In genomic region chr13:9276322-9276855, GRCm38 (mm10) we compare ENCODE assay signal across 8 mouse cellular contexts. TPM values are rescaled to one million over a fixed set of nuclear protein-coding genes. Genes with fewer than 3 reads are reported as not detected.
A peak's percentile ranks its signal among the peaks of the same experiment; 100 is the strongest.
DNase-seq lines count a peak whose midpoint lies in the region; ATAC-seq and TF ChIP-seq lines count a peak whose summit lies in the region.

TSS of gene Dip2c (plus strand) at chr13:9276528.

- H3K9me3 ChIP-seq in lung, embryonic 14.5 days (ENCODE audit: low read depth, low read length): no peaks in the 10 kb centered on the region

- TF ChIP-seq CTCF in lung, embryonic 14.5 days (IDR thresholded peaks at IDR 0.05; ENCODE audit: low read depth): peak; percentile 37
- TF ChIP-seq CTCF in thymus, adult 2 months (IDR thresholded peaks at IDR 0.05; ENCODE audit: borderline replicate concordance, control insufficient read depth, extremely low read depth, insufficient read depth, low read length, poor library complexity): no peak

- DNase-seq in ES-CJ7 (ENCODE audit: low read depth, low spot score): peak; percentile 83
- DNase-seq in cerebellum, adult 11-12 months: peak; percentile 92
- peak; percentile 86 for DNase-seq in forelimb bud, embryonic 11.5 days (ENCODE audit: low read depth, low spot score)
- peak; percentile 68 to 76 for DNase-seq in layer of hippocampus, adult 8-10 months (ENCODE audit: low spot score in 2 of 2)
- peak; percentile 95 for DNase-seq in lung, embryonic 14.5 days
- DNase-seq in ovary, adult 18-20 months (ENCODE audit: low spot score): peak; percentile 86
- DNase-seq in thymus, adult 2 months: peak; percentile 63

- H3K4me3 ChIP-seq in lung, embryonic 14.5 days (ENCODE audit: low read depth, low read length): peak within 1 kb of the TSS; percentile 93
- peak within 1 kb of the TSS; percentile 69 for H3K4me3 ChIP-seq in thymus, adult 2 months (ENCODE audit: control insufficient read depth, insufficient read depth, low read length)

- peak within 1 kb of the TSS; percentile 82 for H3K4me2 ChIP-seq in lung, embryonic 14.5 days

- under 1% methylated on average over 59 of the region's 67 CpGs for WGBS in lung, embryonic 14.5 days
- WGBS in thymus, adult 2 months: 1% methylated on average over 67 of the region's 67 CpGs

- H3K4me1 ChIP-seq in lung, embryonic 14.5 days (ENCODE audit: insufficient read depth): no peaks in the 10 kb centered on the region
- peaks cover 10% of the 10 kb centered on the region for H3K4me1 ChIP-seq in thymus, adult 2 months (replicated peaks; ENCODE audit: control insufficient read depth, insufficient read depth, low read length)

- H3K36me3 ChIP-seq in lung, embryonic 14.5 days (ENCODE audit: insufficient read depth): no peaks in the 10 kb centered on the region
- H3K36me3 ChIP-seq in thymus, adult 2 months (ENCODE audit: control insufficient read depth, insufficient read depth, low read length): no peaks in the 10 kb centered on the region

- no peaks in the 10 kb centered on the region for H3K27me3 ChIP-seq in lung, embryonic 14.5 days (ENCODE audit: insufficient read depth, low read length)
- no peaks in the 10 kb centered on the region; the same call in 1 of the 2 replicates for H3K27me3 ChIP-seq in thymus, adult 2 months (ENCODE audit: control insufficient read depth, insufficient read depth, low read length)

- H3K27ac ChIP-seq in lung, embryonic 14.5 days (ENCODE audit: low read depth): peak within 1 kb of the TSS; percentile 98
- no peak within 1 kb of the TSS for H3K27ac ChIP-seq in thymus, adult 2 months (ENCODE audit: control insufficient read depth, insufficient read depth, low read length)

- TF ChIP-seq POLR2A in thymus, adult 2 months (IDR thresholded peaks at IDR 0.05; ENCODE audit: control insufficient read depth, extremely low read depth, insufficient read depth, low read length, poor library complexity): 0 out of 2 replicates have a peak, but pooled peaks have one; percentile 30

- peak within 1 kb of the TSS; percentile 92 for H3K9ac ChIP-seq in lung, embryonic 14.5 days

- peak; percentile 93 to 96 for ATAC-seq in hematopoietic stem cell, adult 5-6 weeks (replicated peaks in 1 of 2; ENCODE audit: insufficient read depth in 1 of 2, low FRiP score in 2 of 2, low TSS enrichment in 1 of 2, low read depth in 1 of 2, poor library complexity in 2 of 2, severe bottlenecking in 2 of 2)
- peak; percentile 93 for ATAC-seq in lung, embryonic 14.5 days (ENCODE audit: insufficient read depth)

RNA-seq across cellular contexts. Expression of gene Dip2c, which starts in this region (rescaled TPM):
- 5.7 and 6.3 TPM in 2 replicates for total RNA-seq in hematopoietic stem cell, adult 5-6 weeks (2017)
- 10 to 100 TPM; 61.2 to 68.2 (median 64.0) TPM for total RNA-seq in layer of hippocampus, adult 8-10 months (2022)
- 7.2 and 8.6 TPM in 2 replicates for polyA plus RNA-seq in lung, embryonic 14.5 days (2014; fragmentation: Nextera tagmentation; extraction: Ambion mirVana)
- 5.3 and 6.5 TPM in 2 replicates for polyA plus RNA-seq in thymus, adult 2 months (2012; rRNA removed)
